Mouse (Mus musculus) olfactory bulb, adult 2 months (tissue): ENCODE results near the gene Elmsan1. TPM values are rescaled to one million over a fixed set of nuclear protein-coding genes. Genes with fewer than 3 reads are reported as not detected.

Source experiments
- H3K27ac ChIP-seq: fragments of 200-500 bp; 2 replicates; pipeline ENCODE4 v1.5.1; 2012; ENCODE audit warnings: low read depth, low read length; ENCODE audit not compliant: insufficient read depth
- H3K4me1 ChIP-seq: fragments of 200-500 bp; 2 replicates; pipeline ENCODE4 v1.6.1; 2012; ENCODE audit warnings: low read length; ENCODE audit not compliant: control insufficient read depth, insufficient read depth
- H3K4me3 ChIP-seq: fragments of 200-500 bp; 2 replicates; pipeline ENCODE4 v1.5.1; 2012; ENCODE audit warnings: mild to moderate bottlenecking, low read depth, low read length, moderate library complexity; ENCODE audit not compliant: insufficient read depth
- CTCF ChIP-seq: fragments of 200-500 bp; IDR thresholded peaks from 2 replicates; pipeline ENCODE4 v1.5.1; 2012; ENCODE audit warnings: low read depth, mild to moderate bottlenecking, low read length, moderate library complexity; ENCODE audit not compliant: insufficient read depth
- POLR2A ChIP-seq: fragments of 200-500 bp; IDR thresholded peaks from 2 replicates; pipeline ENCODE4 v1.6.1; 2012; ENCODE audit warnings: mild to moderate bottlenecking, low read depth, low read length, moderate library complexity; ENCODE audit not compliant: insufficient read depth
- WGBS: fragments of 180-500 bp; shearing (Covaris S2); methylation state at CpG from one replicate; pipeline ENCODE4 v1.1.7; 2018; 5-methylcytosine and 5-hydroxymethylcytosine counted together
- polyA plus RNA-seq: library from polyadenylated mRNA; stranded (reverse); fragments of >200 nt; gene quantifications from 2 replicates; pipeline ENCODE4 v1.2.4, GENCODE M21; 2012; ENCODE audit warnings: low replicate concordance; ENCODE audit not compliant: missing spikeins, insufficient read depth, insufficient read length

Elmsan1 gene
- polyA plus RNA-seq, 1 experiment = not detected

DNA sequence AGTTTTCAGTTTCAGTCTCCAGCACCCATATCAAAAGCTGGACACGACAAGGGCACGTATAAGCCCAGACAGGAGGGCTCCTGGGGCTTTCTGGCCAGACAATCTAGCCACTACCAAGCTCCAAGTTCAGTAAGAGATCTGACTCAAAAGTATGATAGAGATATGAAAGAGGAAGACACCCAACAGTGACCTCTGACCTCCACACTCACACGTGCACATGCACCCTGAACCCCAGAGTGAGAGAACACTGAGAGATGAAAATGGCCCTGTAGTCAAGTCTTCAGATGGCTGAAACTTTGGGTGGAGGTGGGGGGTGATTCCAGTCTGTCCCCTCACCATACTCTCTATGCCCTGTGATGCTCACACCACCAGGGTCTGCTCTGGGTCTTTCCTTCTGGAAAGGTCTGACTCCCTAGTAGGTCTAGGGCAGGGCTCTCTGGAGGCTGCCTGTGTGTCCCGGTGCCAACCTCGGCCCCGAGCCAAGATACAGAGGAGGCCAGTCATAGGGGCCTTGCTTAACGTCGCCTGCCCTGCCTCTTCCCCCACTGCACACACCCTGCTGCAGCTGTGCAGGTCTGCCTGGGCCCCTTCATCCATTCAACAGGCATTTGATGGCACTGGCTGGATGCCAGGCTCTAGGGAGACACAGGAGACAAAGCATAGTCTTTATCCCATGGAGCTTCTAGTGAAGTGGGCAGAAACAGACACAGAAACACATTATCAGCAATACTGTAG, 37.8 kb downstream of the Elmsan1 start:
- no peak overlapping the region for H3K27ac ChIP-seq
- WGBS = 37% methylated on average over 8 of the region's 8 CpGs
- H3K4me1 ChIP-seq = peaks cover 50% of the 10 kb centered on the region
- H3K4me3 ChIP-seq = no peak overlapping the region
- TF ChIP-seq POLR2A (no peak), CTCF (no peak)

DNA sequence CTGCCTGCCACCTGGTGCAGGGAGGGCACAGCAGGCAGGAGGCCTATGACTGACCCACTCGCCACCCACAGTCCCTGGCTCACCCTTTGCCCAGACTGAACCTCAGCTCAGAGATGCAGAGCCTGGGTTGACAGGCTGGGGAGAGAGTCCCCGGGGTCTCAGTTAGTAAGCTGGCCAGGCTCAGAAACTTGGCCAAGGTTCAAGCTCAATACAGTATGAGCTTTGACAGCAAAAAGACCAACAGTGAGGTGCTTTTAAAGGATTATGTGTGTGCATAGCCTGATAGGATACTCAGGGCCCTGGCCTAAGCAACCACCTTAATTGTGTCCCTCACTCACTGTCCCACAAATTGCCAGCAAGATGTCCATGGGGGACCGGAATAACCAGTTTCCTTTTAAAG, 38.6 kb downstream of the Elmsan1 start:
- Histone ChIP-seq H3K4me3 (no peak overlapping the region), H3K4me1 (peaks cover 54% of the 10 kb centered on the region), H3K27ac (no peak overlapping the region)
- WGBS = 46% methylated on average over 3 of the region's 3 CpGs
- TF ChIP-seq CTCF (no peak), POLR2A (no peak)

DNA sequence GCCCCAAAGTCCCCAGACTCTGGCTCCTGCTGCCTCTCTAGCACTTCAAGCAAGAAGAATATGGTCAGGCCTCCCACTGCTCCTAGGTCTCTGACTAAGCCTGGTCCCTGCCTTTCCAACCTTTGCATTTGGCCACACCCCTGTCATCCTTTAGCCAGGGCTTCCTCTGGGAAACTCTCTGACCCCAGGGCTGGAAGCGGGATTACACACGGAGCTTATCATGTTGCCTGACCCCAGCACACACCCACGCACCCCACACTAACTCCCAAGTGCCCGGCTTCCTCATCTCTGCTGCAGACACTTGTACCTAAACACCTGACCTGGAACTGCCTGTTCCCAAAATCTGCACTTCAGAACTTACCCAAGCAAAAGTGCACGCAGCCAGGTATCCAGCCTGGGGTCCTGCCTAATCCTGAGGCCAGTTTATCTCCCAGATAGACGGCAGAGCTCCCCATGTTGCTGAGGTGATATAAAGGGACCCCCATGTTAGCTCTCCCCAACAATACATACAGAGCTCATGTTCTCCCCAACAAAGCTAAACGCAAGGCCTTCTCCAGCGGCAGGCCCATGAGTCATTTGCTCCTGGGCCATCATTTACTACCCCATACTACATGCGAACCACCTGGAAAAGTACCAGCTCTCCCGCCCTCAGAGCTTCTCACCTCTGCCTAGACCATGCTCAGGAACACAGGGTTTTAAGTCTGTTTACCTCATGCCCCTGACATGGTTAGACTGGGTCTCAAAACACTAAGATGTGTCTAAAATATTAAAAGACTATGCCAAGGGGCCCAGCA, 39.8 kb downstream of the Elmsan1 start:
- Histone ChIP-seq H3K27ac (no peak overlapping the region), H3K4me1 (peaks cover 60% of the 10 kb centered on the region), H3K4me3 (no peak overlapping the region)
- WGBS = 78% methylated on average over 10 of the region's 10 CpGs
- no peak for TF ChIP-seq POLR2A
- no peak for TF ChIP-seq CTCF

DNA sequence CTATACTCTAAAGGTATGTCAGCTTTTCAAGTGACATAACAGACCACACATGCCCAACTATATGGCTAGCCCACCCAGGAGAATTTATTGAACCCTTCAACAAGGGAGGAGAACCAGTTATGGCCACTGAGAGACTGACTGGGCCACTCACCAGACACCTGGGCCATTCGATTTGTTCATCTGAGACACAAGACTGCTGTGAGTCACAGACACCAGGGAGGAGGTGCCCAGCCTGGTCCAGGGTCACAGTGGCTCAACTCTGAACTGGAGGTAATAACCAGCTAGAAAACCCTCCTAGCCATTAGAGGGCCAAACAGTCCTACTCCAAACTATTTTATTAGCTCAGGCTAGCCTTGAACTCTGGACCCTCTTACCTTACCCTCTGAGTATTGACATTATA, 40.6 kb downstream of the Elmsan1 start:
- no peak overlapping the region for H3K27ac ChIP-seq
- no peak for TF ChIP-seq CTCF
- TF ChIP-seq POLR2A = no peak
- 81% methylated on average over 1 of the region's 1 CpGs for WGBS
- H3K4me3 ChIP-seq = no peak overlapping the region
- peaks cover 64% of the 10 kb centered on the region for H3K4me1 ChIP-seq

- peaks cover 64% of the 10 kb centered on the region for H3K4me1 ChIP-seq
- no peak overlapping the region for H3K4me3 ChIP-seq
- TF ChIP-seq CTCF = no peak
- no peak for TF ChIP-seq POLR2A
- no peak overlapping the region for H3K27ac ChIP-seq
- 57% methylated on average over 6 of the region's 6 CpGs for WGBS
Observed at GRCm38 (mm10) chr12:84176886-84177765, 41.6 kb downstream of the Elmsan1 start.

DNA sequence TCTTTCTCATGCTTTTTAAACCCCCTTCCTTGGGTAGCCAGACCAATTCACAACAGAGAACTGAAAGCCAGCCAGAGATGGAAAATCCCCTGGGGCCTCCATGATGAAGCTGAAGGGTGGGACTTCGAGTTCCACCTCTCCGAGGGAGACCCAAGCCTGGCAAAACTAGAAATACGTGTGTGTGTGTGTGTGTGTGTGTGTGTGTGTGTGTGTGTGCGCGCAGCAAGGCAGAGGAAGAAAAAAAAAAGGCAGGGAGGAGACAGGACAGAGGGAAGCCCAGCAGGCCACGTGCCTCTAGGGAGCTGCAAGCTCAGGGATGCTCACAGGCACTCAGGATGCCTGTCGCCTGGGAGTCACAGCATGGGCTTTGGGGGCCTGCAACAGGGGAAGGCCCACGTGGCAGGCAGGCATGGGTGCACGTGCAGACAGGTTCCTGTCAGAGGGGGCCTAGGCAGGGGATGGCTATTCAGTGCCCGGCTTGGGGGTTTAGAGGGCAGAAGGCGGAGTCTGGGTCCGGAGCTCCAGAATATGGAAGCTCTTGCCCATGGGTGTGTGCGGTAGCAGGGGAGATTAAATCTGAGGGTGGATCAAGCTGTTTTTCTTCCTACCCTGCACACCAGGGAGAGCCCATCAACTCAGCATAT, 42.4 kb downstream of the Elmsan1 start:
- TF ChIP-seq POLR2A = no peak
- TF ChIP-seq CTCF = no peak
- peak overlapping the region; percentile 88 for H3K27ac ChIP-seq
- peak overlapping the region; percentile 49 for H3K4me3 ChIP-seq
- peaks cover 56% of the 10 kb centered on the region for H3K4me1 ChIP-seq
- 14% methylated on average over 13 of the region's 13 CpGs for WGBS

GRCm38 (mm10) chr12:84175659-84176061, 43.0 kb downstream of the Elmsan1 start:
- WGBS = 0% methylated on average over 20 of the region's 20 CpGs
- peak overlapping the region; percentile 49 for H3K4me3 ChIP-seq
- peak overlapping the region; percentile 88 for H3K27ac ChIP-seq
- TF ChIP-seq POLR2A (peak; percentile 29; the same call in 1 of the 2 replicates), CTCF (no peak)
- peaks cover 50% of the 10 kb centered on the region for H3K4me1 ChIP-seq

DNA sequence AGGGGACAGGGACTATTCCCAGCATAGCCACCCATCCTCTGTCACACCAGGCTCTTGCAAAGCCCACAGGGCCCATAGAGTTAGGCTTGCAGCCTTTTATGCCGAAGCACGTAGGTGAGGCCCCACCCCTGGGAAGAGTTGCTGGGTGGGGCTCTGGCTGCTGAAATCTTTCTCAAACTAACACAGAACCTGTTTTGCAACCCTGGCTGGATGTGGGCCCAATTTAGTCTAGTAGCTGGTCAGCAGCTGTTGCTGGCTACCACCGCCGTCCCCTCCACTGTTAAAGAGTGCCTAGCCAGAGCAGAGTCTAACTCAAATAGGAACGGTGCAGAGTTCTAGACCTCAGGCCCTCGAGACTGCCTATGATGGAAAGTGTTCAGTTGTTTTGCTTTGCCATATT, 43.8 kb downstream of the Elmsan1 start:
- Histone ChIP-seq H3K4me1 (peaks cover 44% of the 10 kb centered on the region), H3K27ac (no peak overlapping the region), H3K4me3 (no peak overlapping the region)
- WGBS = 67% methylated on average over 6 of the region's 6 CpGs
- TF ChIP-seq POLR2A (no peak), CTCF (no peak)
